Comparison of ENCODE assay signal across 8 mouse cellular contexts in genomic region chr12:109539950-109540349, GRCm38 (mm10).
A peak's percentile ranks its signal among the peaks of the same experiment; 100 is the strongest.
DNase-seq lines count a peak whose midpoint lies in the region; ATAC-seq and TF ChIP-seq lines count a peak whose summit lies in the region.
"Had no signal": no experiment of that assay in that cellular context is flagged by ENCODE, and none has a peak within 500 bp of the region (broad histone marks: within the 10 kb centered on the region; RNA-seq: fewer than 3 reads in every experiment).

No protein-coding gene starts in this region.

- peak overlapping the region; percentile 57 for H3K4me2 ChIP-seq in lung, embryonic 16.5 days (ENCODE audit: low read depth, low read length)
- H3K4me2 ChIP-seq in intestine, embryonic 16.5 days (ENCODE audit: low read depth, low read length): peak overlapping the region; percentile 47
- peak overlapping the region; percentile 50 for H3K4me2 ChIP-seq in neural tube, embryonic 15.5 days

- 44% methylated on average over 13 of the region's 13 CpGs for WGBS in lung, embryonic 16.5 days
- 56% methylated on average over 13 of the region's 13 CpGs for WGBS in lung, adult 2 months
- WGBS in intestine, embryonic 16.5 days: 55% methylated on average over 13 of the region's 13 CpGs
- WGBS in neural tube, embryonic 15.5 days: 55% methylated on average over 13 of the region's 13 CpGs

- H3K9ac ChIP-seq in lung, embryonic 16.5 days (ENCODE audit: low read length): no peak overlapping the region
- H3K9ac ChIP-seq in intestine, embryonic 16.5 days (ENCODE audit: low read depth, low read length): 0 out of 2 replicates have a peak overlapping the region, but pooled peaks have one; percentile 43
- peak overlapping the region; percentile 47 for H3K9ac ChIP-seq in neural tube, embryonic 15.5 days (replicated peaks)

- H3K36me3 ChIP-seq in lung, embryonic 16.5 days (ENCODE audit: control insufficient read depth, insufficient read depth, low read length): peaks cover 5% of the 10 kb centered on the region; the same call in 1 of the 2 replicates
- H3K36me3 ChIP-seq in intestine, embryonic 16.5 days (ENCODE audit: control insufficient read depth, insufficient read depth, low read length): no peaks in the 10 kb centered on the region
- no peaks in the 10 kb centered on the region for H3K36me3 ChIP-seq in neural tube, embryonic 15.5 days

- no peak for TF ChIP-seq CTCF in lung, adult 2 months (IDR thresholded peaks at IDR 0.05; ENCODE audit: insufficient read depth, low read length)
- no peak for TF ChIP-seq CTCF in embryonic fibroblast, embryonic 13.5 days (IDR thresholded peaks at IDR 0.05; ENCODE audit: borderline replicate concordance, insufficient read depth, low read length)

- no peak for DNase-seq in lung, adult 2 months
- no peak for DNase-seq in thymus, postnatal 14 days
- DNase-seq: heart, postnatal 36 days had no signal

- H3K4me3 ChIP-seq in lung, embryonic 16.5 days (ENCODE audit: low read length): peak overlapping the region; percentile 54
- no peak overlapping the region for H3K4me3 ChIP-seq in lung, adult 2 months (replicated peaks; ENCODE audit: extremely low read depth, low read depth, low read length)
- H3K4me3 ChIP-seq in embryonic fibroblast, embryonic 13.5 days (ENCODE audit: insufficient read depth, low read length): peak overlapping the region; percentile 49; the same call in 1 of the 2 replicates
- H3K4me3 ChIP-seq in intestine, embryonic 16.5 days (ENCODE audit: low read length): peak overlapping the region; percentile 53
- H3K4me3 ChIP-seq in neural tube, embryonic 15.5 days (replicated peaks): peak overlapping the region; percentile 52

- TF ChIP-seq POLR2A in lung, adult 2 months (IDR thresholded peaks at IDR 0.05; ENCODE audit: borderline replicate concordance, extremely low read depth, low read depth, low read length): no peak
- no peak for TF ChIP-seq POLR2A in embryonic fibroblast, embryonic 13.5 days (IDR thresholded peaks at IDR 0.05; ENCODE audit: low read depth, low read length)

- H3K4me1 ChIP-seq in lung, embryonic 16.5 days (replicated peaks; ENCODE audit: control insufficient read depth, insufficient read depth, low read length): no peaks in the 10 kb centered on the region
- no peaks in the 10 kb centered on the region for H3K4me1 ChIP-seq in lung, adult 2 months (ENCODE audit: control insufficient read depth, insufficient read depth, low read length)
- H3K4me1 ChIP-seq in embryonic fibroblast, embryonic 13.5 days (ENCODE audit: control insufficient read depth, insufficient read depth, low read length): no peaks in the 10 kb centered on the region
- peaks cover 9% of the 10 kb centered on the region; the same call in 1 of the 2 replicates for H3K4me1 ChIP-seq in intestine, embryonic 16.5 days (ENCODE audit: control insufficient read depth, insufficient read depth, low read length)
- H3K4me1 ChIP-seq in neural tube, embryonic 15.5 days: no peaks in the 10 kb centered on the region

- H3K27me3 ChIP-seq in lung, embryonic 16.5 days (ENCODE audit: control insufficient read depth, insufficient read depth, low read depth, low read length): no peaks in the 10 kb centered on the region
- no peaks in the 10 kb centered on the region for H3K27me3 ChIP-seq in intestine, embryonic 16.5 days (replicated peaks; ENCODE audit: control insufficient read depth, insufficient read depth, low read length)
- H3K27me3 ChIP-seq in neural tube, embryonic 15.5 days (replicated peaks): no peaks in the 10 kb centered on the region

- no peak for ATAC-seq in lung, embryonic 16.5 days (ENCODE audit: low read depth)
- no peak for ATAC-seq in intestine, embryonic 16.5 days
- no peak for ATAC-seq in neural tube, embryonic 15.5 days (ENCODE audit: low FRiP score)
- no peak for ATAC-seq in activated CD4-positive, CD25-positive, alpha-beta regulatory T cell, adult 4 months

- H3K27ac ChIP-seq in lung, embryonic 16.5 days (ENCODE audit: low read length): no peak overlapping the region
- no peak overlapping the region for H3K27ac ChIP-seq in embryonic fibroblast, embryonic 13.5 days (ENCODE audit: insufficient read depth, low read length)
- H3K27ac ChIP-seq in intestine, embryonic 16.5 days (ENCODE audit: low read length): no peak overlapping the region
- H3K27ac ChIP-seq in neural tube, embryonic 15.5 days (replicated peaks): peak overlapping the region; percentile 85

- peaks cover 43% of the 10 kb centered on the region for H3K9me3 ChIP-seq in lung, embryonic 16.5 days (ENCODE audit: control insufficient read depth, low read length)
- H3K9me3 ChIP-seq in intestine, embryonic 16.5 days (ENCODE audit: control insufficient read depth, low read length): peaks cover 21% of the 10 kb centered on the region
- H3K9me3 ChIP-seq in neural tube, embryonic 15.5 days (replicated peaks): 0 out of 2 replicates have a peak, but pooled peaks cover 4% of the 10 kb centered on the region
